Mouse (Mus musculus) liver, postnatal 0 days (tissue): ENCODE results near the gene Clec2l. TPM values are rescaled to one million over a fixed set of nuclear protein-coding genes. Genes with fewer than 3 reads are reported as not detected.

ENCODE experiments used
- ATAC-seq: fragments of 200-750 bp; cut with Nextera tagmentation; 2 replicates; pipeline ENCODE4 v1.8.0; 2017; ENCODE audit warnings: mild to moderate bottlenecking, moderate library complexity
- DNase-seq: peaks from one replicate; pipeline ENCODE4 v3.0.0-alpha.2; 2016
- H3K27ac ChIP-seq: fragments of 300-500 bp; sonication (generic); 2 replicates; pipeline ENCODE4 v1.5.1; 2014; ENCODE audit warnings: antibody characterized with exemption, moderate library complexity, mild to moderate bottlenecking, low read depth
- H3K27me3 ChIP-seq: fragments of 300-500 bp; sonication (generic); 2 replicates; pipeline ENCODE4 v1.6.1; 2014; ENCODE audit warnings: low read length, control low read depth, mixed read lengths; ENCODE audit not compliant: insufficient read depth
- H3K36me3 ChIP-seq: fragments of 300-500 bp; sonication (generic); replicated peaks from 2 replicates; pipeline ENCODE4 v1.6.1; 2014; ENCODE audit warnings: mild to moderate bottlenecking, control low read depth, low read length, moderate library complexity, mixed read lengths; ENCODE audit not compliant: insufficient read depth
- H3K4me1 ChIP-seq: fragments of 300-500 bp; sonication (generic); 2 replicates; pipeline ENCODE4 v1.6.1; 2014; ENCODE audit warnings: antibody characterized with exemption, mild to moderate bottlenecking, control low read depth; ENCODE audit not compliant: insufficient read depth
- H3K4me2 ChIP-seq: fragments of 300-500 bp; sonication (generic); 2 replicates; pipeline ENCODE4 v1.6.1; 2014; ENCODE audit warnings: low read depth, mild to moderate bottlenecking, low read length, moderate library complexity, mixed read lengths
- H3K4me3 ChIP-seq: fragments of 300-500 bp; sonication (generic); 2 replicates; pipeline ENCODE4 v1.5.1; 2014; ENCODE audit warnings: low read depth, low read length
- H3K9ac ChIP-seq: fragments of 300-500 bp; sonication (generic); replicated peaks from 2 replicates; pipeline ENCODE4 v1.6.1; 2014; ENCODE audit warnings: mild to moderate bottlenecking, moderate library complexity
- H3K9me3 ChIP-seq: fragments of 300-500 bp; sonication (generic); 2 replicates; pipeline ENCODE4 v1.6.1; 2016; ENCODE audit warnings: mild to moderate bottlenecking, control low read depth, low read length, mixed read lengths
- CTCF ChIP-seq: sonication (generic); IDR thresholded peaks from 2 replicates; pipeline ENCODE4 v1.5.1; 2016; ENCODE audit warnings: antibody characterized with exemption, low read depth
- EP300 ChIP-seq: IDR thresholded peaks from 2 replicates; pipeline ENCODE4 v1.6.1; 2016; ENCODE audit warnings: antibody characterized with exemption, low read depth, mild to moderate bottlenecking
- WGBS: fragments of 180-500 bp; shearing (Covaris S2); extraction: QIAGEN DNeasy Blood & Tissue Kit; methylation state at CpG from one replicate; pipeline ENCODE4 v1.1.7; 2014; ENCODE audit not compliant: insufficient replicate concordance; 5-methylcytosine and 5-hydroxymethylcytosine counted together
- polyA plus RNA-seq: library from polyadenylated mRNA; unstranded; fragments of >200 nt; fragmentation: Nextera tagmentation; extraction: Ambion mirVana; gene quantifications from 2 replicates; pipeline ENCODE4 v1.2.1, GENCODE M21; 2015

Gene Clec2l
- polyA plus RNA-seq, 1 experiment from 2014 or later = not detected

DNA sequence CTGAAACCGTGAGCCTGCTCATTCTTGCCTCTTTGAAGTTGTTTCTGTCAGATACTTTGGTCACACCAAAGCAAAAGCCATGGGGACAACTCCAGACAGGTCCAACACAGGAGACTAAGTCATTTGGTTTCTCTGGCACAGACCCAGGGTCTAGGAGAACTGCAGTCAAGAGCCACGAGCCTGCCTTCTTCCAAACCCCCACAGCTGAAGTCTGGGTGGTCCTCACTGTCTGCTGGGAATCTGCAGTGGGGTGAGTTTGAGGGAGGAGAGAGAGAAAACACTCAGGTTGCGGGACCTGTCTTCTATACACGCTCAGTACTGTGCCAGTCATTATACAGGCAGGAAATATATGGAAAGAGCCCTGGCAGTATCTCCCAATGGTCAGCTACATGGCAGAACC, 35.4 kb upstream of the Clec2l start:
- WGBS = 91% methylated on average over 4 of the region's 4 CpGs
- no peak overlapping the region for H3K4me3 ChIP-seq
- DNase-seq = no peak

GRCm38 (mm10) chr6:38629556-38629955, 33.3 kb upstream of the Clec2l start:
- no peaks in the 10 kb centered on the region for H3K36me3 ChIP-seq
- H3K27ac ChIP-seq = no peak overlapping the region
- H3K4me3 ChIP-seq = no peak overlapping the region
- no peak overlapping the region for H3K4me2 ChIP-seq
- H3K9me3 ChIP-seq = no peaks in the 10 kb centered on the region
- no peaks in the 10 kb centered on the region for H3K4me1 ChIP-seq
- ATAC-seq = no peak
- peak; percentile 12 for DNase-seq
- no peak for TF ChIP-seq EP300
- no peak for TF ChIP-seq CTCF
- 78% methylated on average over 1 of the region's 1 CpGs for WGBS
- H3K9ac ChIP-seq = no peak overlapping the region
- peaks cover 10% of the 10 kb centered on the region for H3K27me3 ChIP-seq

More for the DNA sequence above, 35.4 kb upstream of the Clec2l start:
- Histone ChIP-seq H3K27me3 (no peaks in the 10 kb centered on the region), H3K9ac (no peak overlapping the region), H3K4me2 (no peak overlapping the region), H3K27ac (no peak overlapping the region), H3K4me1 (no peaks in the 10 kb centered on the region), H3K36me3 (no peaks in the 10 kb centered on the region), H3K9me3 (no peaks in the 10 kb centered on the region)
- TF ChIP-seq CTCF (no peak), EP300 (no peak)
- no peak for ATAC-seq

DNA sequence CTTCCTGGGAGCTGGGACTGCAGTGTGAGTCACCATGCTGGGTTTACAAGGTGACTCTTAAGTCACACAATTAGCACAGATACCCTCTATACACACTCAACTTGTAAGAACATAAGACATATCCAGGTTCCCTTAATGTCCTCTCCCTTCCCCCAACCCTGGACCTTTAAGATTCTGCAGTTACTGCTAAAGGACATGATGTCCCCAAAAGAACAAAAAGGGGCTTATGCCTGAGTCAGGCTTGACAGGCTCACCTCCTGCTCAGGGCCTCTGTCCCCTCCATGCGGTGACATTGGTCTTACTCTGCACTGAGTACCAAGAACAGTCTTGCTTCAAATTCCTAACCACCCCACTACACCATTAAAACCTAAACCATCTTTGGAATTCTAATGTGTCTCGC, 30.0 kb upstream of the Clec2l start:
- no peak overlapping the region for H3K4me2 ChIP-seq
- ATAC-seq (no peak), DNase-seq (no peak)
- no peak overlapping the region for H3K4me3 ChIP-seq
- H3K36me3 ChIP-seq = no peaks in the 10 kb centered on the region
- H3K27ac ChIP-seq = no peak overlapping the region
- peaks cover 13% of the 10 kb centered on the region for H3K4me1 ChIP-seq
- no peaks in the 10 kb centered on the region for H3K9me3 ChIP-seq
- H3K9ac ChIP-seq = no peak overlapping the region
- peaks cover 43% of the 10 kb centered on the region for H3K27me3 ChIP-seq
- WGBS = 81% methylated on average over 2 of the region's 2 CpGs
- no peak for TF ChIP-seq CTCF
- TF ChIP-seq EP300 = no peak

GRCm38 (mm10) chr6:38634461-38634860, 28.4 kb upstream of the Clec2l start:
- ATAC-seq (no peak), DNase-seq (no peak)
- H3K9me3 ChIP-seq = no peaks in the 10 kb centered on the region
- H3K27me3 ChIP-seq = peaks cover 55% of the 10 kb centered on the region
- 75% methylated on average over 8 of the region's 8 CpGs for WGBS
- H3K9ac ChIP-seq = no peak overlapping the region
- H3K4me2 ChIP-seq = no peak overlapping the region
- TF ChIP-seq CTCF (no peak), EP300 (no peak)
- H3K4me3 ChIP-seq = no peak overlapping the region
- peaks cover 13% of the 10 kb centered on the region for H3K4me1 ChIP-seq
- no peaks in the 10 kb centered on the region for H3K36me3 ChIP-seq
- no peak overlapping the region for H3K27ac ChIP-seq

DNA sequence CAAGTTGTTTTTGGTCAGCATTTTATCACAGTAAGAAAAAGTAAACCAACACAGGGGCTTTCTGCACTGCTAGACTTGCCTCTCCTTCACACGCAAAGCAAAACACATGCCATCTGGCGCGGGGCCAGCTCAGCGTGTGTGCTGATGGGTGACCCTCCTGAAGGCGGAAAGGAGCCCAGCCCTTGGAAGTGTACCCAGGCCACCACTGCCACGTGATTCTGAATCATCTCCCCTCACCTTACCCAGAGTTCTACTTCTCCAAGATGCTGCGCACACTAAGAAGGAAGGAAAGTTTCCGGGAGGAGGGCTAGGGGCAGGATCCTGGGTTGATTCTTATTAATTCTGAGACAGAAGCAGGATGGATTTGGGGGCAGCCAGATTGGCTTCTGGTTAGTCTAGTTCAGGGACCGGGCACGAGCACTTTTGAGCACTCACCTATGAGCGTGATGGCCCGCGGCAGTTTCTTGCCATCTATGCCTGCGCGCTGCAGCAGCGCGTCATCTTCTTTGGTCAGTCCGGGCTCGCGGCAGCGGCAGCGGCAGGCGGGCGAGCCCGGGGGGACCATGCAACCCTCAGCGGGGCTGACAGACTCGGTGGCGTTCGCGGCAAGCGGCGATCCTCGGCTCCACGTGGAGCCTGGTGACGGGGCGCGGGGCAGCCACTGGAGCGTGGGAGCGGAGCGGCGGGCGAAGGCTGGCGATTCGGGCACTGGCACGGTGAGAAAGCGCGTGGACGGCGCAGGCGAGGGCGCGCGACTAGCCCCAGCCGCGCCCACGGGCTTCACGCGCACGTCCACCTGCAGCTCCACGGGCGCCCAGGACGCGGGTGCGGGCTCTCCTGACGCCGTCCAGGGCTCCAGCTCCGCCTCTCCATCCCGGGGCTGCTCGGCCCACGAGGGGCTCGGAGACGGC, 26.7 kb upstream of the Clec2l start:
- DNase-seq = peak; percentile 58
- Histone ChIP-seq H3K27ac (no peak overlapping the region), H3K4me1 (peaks cover 13% of the 10 kb centered on the region), H3K36me3 (no peaks in the 10 kb centered on the region), H3K27me3 (peaks cover 72% of the 10 kb centered on the region), H3K9me3 (no peaks in the 10 kb centered on the region), H3K4me3 (peak overlapping the region; percentile 58), H3K4me2 (peak overlapping the region; percentile 85), H3K9ac (peak overlapping the region; percentile 2; the same call in 1 of the 2 replicates)
- WGBS = 2% methylated on average over 55 of the region's 72 CpGs
- TF ChIP-seq EP300 = no peak
- no peak for TF ChIP-seq CTCF
- ATAC-seq = peak; percentile 75

DNA sequence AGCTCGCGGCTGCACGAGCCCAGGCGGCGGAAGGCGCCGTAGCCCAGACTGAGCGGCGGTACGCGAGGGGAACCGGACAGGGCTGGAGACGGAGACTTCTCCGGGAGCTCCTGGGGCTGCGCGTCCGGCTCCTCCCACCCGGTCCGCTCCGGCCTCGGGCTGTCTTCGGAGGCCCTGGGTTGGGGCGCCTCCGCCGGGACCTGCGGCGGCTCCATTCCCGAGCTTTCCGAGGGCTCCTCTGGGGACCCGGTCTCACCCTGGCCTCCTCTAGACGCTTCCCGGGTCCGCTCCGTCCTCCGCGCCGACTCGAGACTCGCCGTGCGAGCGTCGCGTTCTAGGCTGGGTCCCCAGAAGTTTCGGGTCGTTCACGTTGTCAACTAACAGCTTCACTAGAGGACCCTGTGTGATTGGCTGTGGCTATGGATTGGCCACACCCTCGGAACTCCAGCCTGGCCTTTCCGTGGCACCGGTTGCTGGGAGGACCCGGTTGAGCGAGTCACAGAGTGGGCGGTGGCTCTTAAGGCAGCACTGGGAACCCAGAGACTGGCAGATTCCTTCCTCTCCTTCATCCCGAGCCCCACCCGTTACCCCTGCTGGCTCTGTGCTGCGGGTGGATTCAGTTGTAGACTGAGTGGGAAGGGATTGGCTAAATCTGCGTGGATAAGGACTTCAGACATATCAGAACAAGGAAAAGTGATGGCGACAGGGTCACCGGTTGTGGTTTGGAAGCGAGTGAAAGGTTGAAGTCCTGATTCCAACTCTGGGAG, 25.8 kb upstream of the Clec2l start, which contains the start of gene Klrg2:
Gene Klrg2 (minus strand): TSS at position 391 of the 767 bp plus-strand sequence.
- Histone ChIP-seq H3K36me3 (no peaks in the 10 kb centered on the region), H3K4me2 (peak within 1 kb of the TSS; percentile 85), H3K4me3 (peak within 1 kb of the TSS; percentile 58), H3K27me3 (peaks cover 80% of the 10 kb centered on the region), H3K9ac (peak within 1 kb of the TSS; percentile 2; the same call in 1 of the 2 replicates), H3K9me3 (no peaks in the 10 kb centered on the region), H3K27ac (no peak within 1 kb of the TSS), H3K4me1 (peaks cover 13% of the 10 kb centered on the region)
- WGBS = 2% methylated on average over 49 of the region's 60 CpGs
- TF ChIP-seq EP300 (no peak), CTCF (no peak)
- DNase-seq = peak; percentile 47
- peak; percentile 69 for ATAC-seq
